Mouse (Mus musculus): ENCODE results near the gene Mast4. TPM values are rescaled to one million over a fixed set of nuclear protein-coding genes. Genes with fewer than 3 reads are reported as not detected.

The Mast4 gene
- total and polyA plus RNA-seq, 3 experiments = 2.7 to 7.0 TPM; not detected in 1

DNA sequence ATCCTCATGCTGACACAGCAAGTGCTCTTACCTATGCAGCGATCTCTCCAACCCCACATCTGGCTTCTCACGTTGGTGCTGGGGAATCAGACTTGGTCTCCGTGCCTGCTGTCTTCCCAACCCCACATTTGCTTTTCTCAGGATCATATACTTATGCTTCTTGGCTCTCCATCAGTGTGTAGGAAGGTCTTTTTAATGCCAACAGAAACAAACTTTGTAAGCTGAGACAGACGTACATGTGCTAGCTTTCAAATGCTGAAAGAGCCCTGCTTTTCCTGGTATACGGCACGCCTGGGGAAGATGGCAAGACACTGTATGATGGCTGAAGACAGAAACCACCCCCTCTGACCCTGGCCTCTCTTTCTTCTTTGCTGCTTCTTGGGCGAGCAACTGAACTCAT, 285.3 kb downstream of the Mast4 start:
- no peaks in the 10 kb centered on the region for H3K9me3 ChIP-seq (replicated peaks; ENCODE audit: insufficient read depth, low read length)
- no peak overlapping the region for H3K4me3 ChIP-seq (ENCODE audit: control insufficient read depth in 1 of 2, insufficient read depth in 1 of 2, low read depth in 2 of 2, low read length in 2 of 2)
- H3K4me1 ChIP-seq (ENCODE audit: control insufficient read depth in 1 of 2, insufficient read depth in 2 of 2, low read length in 2 of 2) = no peaks in the 10 kb centered on the region
- no peak overlapping the region for H3K27ac ChIP-seq (ENCODE audit: control insufficient read depth, low read depth, low read length)
- no peak overlapping the region for H3K9ac ChIP-seq (ENCODE audit: control insufficient read depth, low read depth, low read length, poor library complexity, severe bottlenecking)
- no peak for TF ChIP-seq POLR2AphosphoS5 (IDR thresholded peaks at IDR 0.05; ENCODE audit: borderline replicate concordance, low read depth, low read length)
- TF ChIP-seq GABPA (IDR thresholded peaks at IDR 0.05; ENCODE audit: low read depth, low read length) = no peak
- TF ChIP-seq ETS1 (IDR thresholded peaks at IDR 0.05; ENCODE audit: low read depth, low read length) = no peak
- no peak for TF ChIP-seq CHD1 (IDR thresholded peaks at IDR 0.05; ENCODE audit: low read depth, low read length)
- no peak for TF ChIP-seq SIN3A (IDR thresholded peaks at IDR 0.05; ENCODE audit: low read length)
- no peak for TF ChIP-seq CTCF (IDR thresholded peaks at IDR 0.05 in 2 of 3, conservative IDR thresholded peaks at IDR 0.05 in 1 of 3; ENCODE audit: control insufficient read depth in 1 of 3, insufficient read depth in 1 of 3, low read depth in 2 of 3, low read length in 3 of 3, poor library complexity in 1 of 3, severe bottlenecking in 1 of 3)
- no peak for TF ChIP-seq SMC3 (IDR thresholded peaks at IDR 0.05; ENCODE audit: low read depth, low read length)
- TF ChIP-seq BHLHE40 (IDR thresholded peaks at IDR 0.05; ENCODE audit: borderline replicate concordance, low read depth, low read length) = no peak
- TF ChIP-seq MXI1 (IDR thresholded peaks at IDR 0.05; ENCODE audit: low read depth, low read length) = no peak
- TF ChIP-seq MAFK (IDR thresholded peaks at IDR 0.05; ENCODE audit: borderline replicate concordance, low read depth, low read length) = no peak
- no peak for TF ChIP-seq MEF2A (IDR thresholded peaks at IDR 0.05; ENCODE audit: extremely low read depth, insufficient replicate concordance, low read depth, low read length, poor library complexity, severe bottlenecking)
- no peak for TF ChIP-seq MYB (IDR thresholded peaks at IDR 0.05; ENCODE audit: low read depth, low read length)
- no peak for TF ChIP-seq EP300 (IDR thresholded peaks at IDR 0.05; ENCODE audit: low read depth in 1 of 2, low read length in 2 of 2)
- TF ChIP-seq HCFC1 (IDR thresholded peaks at IDR 0.05; ENCODE audit: low read depth, low read length) = no peak
- DNase-seq (ENCODE audit: low read depth, low spot score) = no peak
- H3K36me3 ChIP-seq (ENCODE audit: control insufficient read depth in 1 of 2, insufficient read depth in 2 of 2, low read length in 2 of 2) = no peaks in the 10 kb centered on the region
- H3K27me3 ChIP-seq (ENCODE audit: control insufficient read depth in 1 of 2, insufficient read depth in 2 of 2, low read length in 2 of 2) = peaks cover 0 to 2% of the 10 kb centered on the region in 2 experiments; a peak in 1 of 4 replicates
- no peaks in the 10 kb centered on the region for H3K79me2 ChIP-seq (ENCODE audit: control insufficient read depth, insufficient read depth, low read length, poor library complexity)

DNA sequence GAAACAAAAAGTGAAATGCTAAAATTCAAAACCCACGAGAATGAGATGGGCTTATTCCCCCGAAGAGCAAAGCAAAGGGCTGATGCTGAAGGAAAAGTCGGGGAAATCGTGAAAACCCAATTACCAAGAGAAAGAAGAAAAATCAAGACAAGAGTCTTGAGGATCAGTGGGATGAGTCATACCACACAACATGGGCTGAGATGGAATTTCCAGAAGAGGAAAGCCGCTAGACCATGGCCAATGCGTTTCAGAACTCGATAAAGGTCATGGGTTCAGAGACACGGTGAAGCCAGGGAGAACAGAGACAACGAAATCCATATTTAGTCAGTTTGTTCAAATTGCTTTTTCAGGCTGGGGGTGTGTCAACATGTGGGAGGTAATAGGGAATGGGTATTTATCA, 290.6 kb downstream of the Mast4 start:
- no peaks in the 10 kb centered on the region for H3K79me2 ChIP-seq (ENCODE audit: control insufficient read depth, insufficient read depth, low read length, poor library complexity)
- H3K9ac ChIP-seq (ENCODE audit: control insufficient read depth, low read depth, low read length, poor library complexity, severe bottlenecking) = no peak overlapping the region
- H3K9me3 ChIP-seq (replicated peaks; ENCODE audit: insufficient read depth, low read length) = no peaks in the 10 kb centered on the region
- no peak overlapping the region for H3K4me3 ChIP-seq (ENCODE audit: control insufficient read depth in 1 of 2, insufficient read depth in 1 of 2, low read depth in 2 of 2, low read length in 2 of 2)
- peaks cover 0 to 2% of the 10 kb centered on the region in 2 experiments; a peak in 1 of 4 replicates for H3K27me3 ChIP-seq (ENCODE audit: control insufficient read depth in 1 of 2, insufficient read depth in 2 of 2, low read length in 2 of 2)
- no peak for DNase-seq (ENCODE audit: low read depth, low spot score)
- no peak overlapping the region for H3K27ac ChIP-seq (ENCODE audit: control insufficient read depth, low read depth, low read length)
- H3K36me3 ChIP-seq (ENCODE audit: control insufficient read depth in 1 of 2, insufficient read depth in 2 of 2, low read length in 2 of 2) = no peaks in the 10 kb centered on the region
- H3K4me1 ChIP-seq (ENCODE audit: control insufficient read depth in 1 of 2, insufficient read depth in 2 of 2, low read length in 2 of 2) = no peaks in the 10 kb centered on the region
- no peak for TF ChIP-seq RCOR1 (IDR thresholded peaks at IDR 0.05; ENCODE audit: low read depth, low read length)
- TF ChIP-seq CHD1 (IDR thresholded peaks at IDR 0.05; ENCODE audit: low read depth, low read length) = no peak
- TF ChIP-seq POLR2AphosphoS5 (IDR thresholded peaks at IDR 0.05; ENCODE audit: borderline replicate concordance, low read depth, low read length) = no peak
- no peak for TF ChIP-seq ZC3H11A (IDR thresholded peaks at IDR 0.05; ENCODE audit: low read depth, low read length)
- no peak for TF ChIP-seq BHLHE40 (IDR thresholded peaks at IDR 0.05; ENCODE audit: borderline replicate concordance, low read depth, low read length)
- no peak for TF ChIP-seq USF1 (IDR thresholded peaks at IDR 0.05; ENCODE audit: low read depth, low read length)
- no peak for TF ChIP-seq NRF1 (IDR thresholded peaks at IDR 0.05; ENCODE audit: insufficient read depth, low read depth, low read length, poor library complexity, severe bottlenecking)
- TF ChIP-seq SMC3 (IDR thresholded peaks at IDR 0.05; ENCODE audit: low read depth, low read length) = no peak

Measured in MEL (cell line).